21 mouse cellular contexts compared by ENCODE assay signal in genomic region chr6:147672481-147672880, GRCm38 (mm10).
"Had no signal": no experiment of that assay in that cellular context is flagged by ENCODE, and none has a peak within 500 bp of the region (broad histone marks: within the 10 kb centered on the region; RNA-seq: fewer than 3 reads in every experiment).

No protein-coding gene starts in this region.

- H3K4me3 ChIP-seq: limb, embryonic 12.5 days; limb, embryonic 15.5 days; myocyte; neural tube, embryonic 13.5 days had no signal

- DNase-seq: kidney, adult 2 months; kidney, postnatal 10 days; left cerebral cortex, postnatal 4 days; liver, postnatal 0 days; lung, embryonic 14.5 days; retina, postnatal 1 day; right cerebral cortex, postnatal 25 days; spleen, adult 18-20 months; thymus, adult 2 months; thymus, postnatal 14 days; thymus, postnatal 4 days had no signal

- H3K4me2 ChIP-seq: limb, embryonic 12.5 days; limb, embryonic 15.5 days; liver, embryonic 11.5 days; lung, embryonic 14.5 days; midbrain, embryonic 11.5 days; neural tube, embryonic 13.5 days had no signal

- H3K27ac ChIP-seq: limb, embryonic 12.5 days; limb, embryonic 15.5 days; liver, embryonic 14.5 days; macrophage; neural tube, embryonic 13.5 days had no signal

- H3K36me3 ChIP-seq: limb, embryonic 12.5 days; limb, embryonic 15.5 days; neural tube, embryonic 13.5 days had no signal

- H3K9me3 ChIP-seq: limb, embryonic 12.5 days; limb, embryonic 15.5 days; neural tube, embryonic 13.5 days had no signal

- H3K9ac ChIP-seq: limb, embryonic 12.5 days; limb, embryonic 15.5 days; liver, embryonic 14.5 days; liver, postnatal 0 days; lung, embryonic 14.5 days; neural tube, embryonic 13.5 days had no signal

- H3K4me1 ChIP-seq: neural tube, embryonic 13.5 days had no signal

- ATAC-seq: liver, postnatal 0 days; lung, postnatal 0 days; midbrain, embryonic 16.5 days had no signal

- H3K27me3 ChIP-seq: neural tube, embryonic 13.5 days had no signal
